Mouse (Mus musculus) testis, postnatal 14 days (tissue): ENCODE measurements around the gene Trim8.

ENCODE experiments used
- DNase-seq: peaks from one replicate; pipeline ENCODE4 v3.0.0; 2021; ENCODE audit warnings: low spot score

The Trim8 gene

DNA sequence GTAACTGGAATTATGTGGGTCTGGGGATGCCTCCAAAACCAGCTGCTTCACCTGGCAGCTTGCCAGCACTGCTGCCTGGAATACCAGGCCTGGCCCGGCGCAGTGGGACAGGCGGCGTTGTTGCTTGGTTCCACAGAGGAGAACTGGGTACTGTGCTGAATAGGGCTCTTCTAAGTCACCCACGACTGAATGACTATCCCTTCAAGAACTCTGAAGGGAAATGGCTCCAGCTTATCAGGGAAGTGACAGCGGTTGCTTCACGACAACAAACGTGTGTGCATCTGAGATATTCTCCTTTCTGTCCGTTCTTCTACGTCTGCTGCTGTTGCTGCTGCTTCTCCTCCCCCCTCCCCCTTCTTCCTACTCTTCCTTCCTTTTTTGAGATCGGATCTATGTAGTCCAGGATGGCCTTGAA lies 52.0 kb downstream of the Trim8 start:
- no peak for DNase-seq

GRCm38 (mm10) chr19:46558009-46558408 lies 56.5 kb downstream of the Trim8 start:
- DNase-seq: no peak

- DNase-seq: no peak
These were observed 57.1 kb downstream of the Trim8 start for GRCm38 (mm10) chr19:46558631-46559030.

GRCm38 (mm10) chr19:46562132-46562531 lies 60.6 kb downstream of the Trim8 start:
- peak; percentile 27 for DNase-seq

DNA sequence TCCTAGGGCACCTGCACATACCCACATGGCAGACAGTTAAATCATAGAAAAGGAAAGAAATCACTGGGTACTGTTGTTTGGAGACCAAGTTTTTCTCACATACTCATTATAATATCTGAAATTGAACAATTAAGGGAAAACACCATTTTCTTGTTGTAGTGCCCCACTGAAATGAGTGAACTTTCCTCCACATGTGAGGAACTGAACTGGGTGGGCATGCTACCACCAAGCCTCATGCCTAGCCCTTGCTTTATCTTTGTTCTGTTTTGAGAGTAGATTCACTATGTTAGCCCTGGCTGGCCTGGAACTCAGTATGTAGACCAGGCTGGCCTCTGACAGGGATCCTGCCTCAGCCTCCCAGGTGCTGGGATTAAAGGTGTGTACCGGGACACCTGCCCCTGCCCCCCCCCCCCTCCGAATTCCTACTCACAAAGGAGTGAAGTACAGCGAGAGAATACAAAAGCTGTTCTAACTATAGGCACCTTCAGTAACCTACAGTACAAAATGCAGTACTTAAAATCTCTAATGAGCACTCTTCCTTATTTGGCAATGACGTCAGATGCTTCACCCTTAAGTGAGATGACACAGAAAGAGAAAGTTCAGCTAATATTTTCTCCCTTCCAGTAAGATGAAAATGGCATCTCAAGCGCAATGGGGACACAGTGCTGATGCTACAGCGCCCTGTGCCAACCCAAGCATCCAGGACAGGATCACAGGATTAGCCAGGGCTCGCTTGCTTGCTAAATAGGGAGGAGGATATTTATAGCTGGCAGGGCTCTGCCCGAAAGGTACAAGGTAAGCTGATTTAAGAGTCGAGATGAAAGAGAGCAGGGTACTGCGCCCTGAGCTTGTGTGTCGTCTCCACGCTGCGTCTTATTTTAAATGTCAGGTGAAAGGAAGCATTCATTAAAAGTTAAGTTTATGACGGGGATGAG lies 61.3 kb downstream of the Trim8 start:
- DNase-seq: no peak

DNA sequence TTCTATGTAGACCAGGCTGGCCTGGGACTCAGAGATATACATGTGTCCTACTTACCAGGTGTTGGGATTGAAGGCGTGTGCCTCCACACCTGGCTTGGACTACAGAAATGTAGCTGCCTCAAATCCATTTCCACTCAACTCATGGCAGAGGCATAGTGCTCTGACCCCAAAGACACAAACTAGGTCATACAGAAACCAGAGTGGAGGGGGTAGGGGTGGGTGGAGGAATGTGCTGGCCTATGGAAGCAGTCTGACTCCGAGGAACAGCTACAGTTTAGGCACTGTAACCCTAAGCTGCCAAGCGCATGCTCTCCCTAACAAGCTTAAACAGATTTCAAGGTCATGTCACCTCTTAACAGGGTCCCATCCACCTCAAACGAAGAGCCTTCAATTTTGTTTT lies 62.1 kb downstream of the Trim8 start:
- DNase-seq: no peak

GRCm38 (mm10) chr19:46564043-46564462 lies 62.6 kb downstream of the Trim8 start:
- DNase-seq: no peak
